Mouse (Mus musculus): ENCODE results near the gene Nmnat3. TPM values are rescaled to one million over a fixed set of nuclear protein-coding genes. Genes with fewer than 3 reads are reported as not detected.
A peak's percentile ranks its signal among the peaks of the same experiment; 100 is the strongest.

Gene Nmnat3
- polyA plus RNA-seq, 1 experiment from 2014 or later, result 8.9 TPM

DNA sequence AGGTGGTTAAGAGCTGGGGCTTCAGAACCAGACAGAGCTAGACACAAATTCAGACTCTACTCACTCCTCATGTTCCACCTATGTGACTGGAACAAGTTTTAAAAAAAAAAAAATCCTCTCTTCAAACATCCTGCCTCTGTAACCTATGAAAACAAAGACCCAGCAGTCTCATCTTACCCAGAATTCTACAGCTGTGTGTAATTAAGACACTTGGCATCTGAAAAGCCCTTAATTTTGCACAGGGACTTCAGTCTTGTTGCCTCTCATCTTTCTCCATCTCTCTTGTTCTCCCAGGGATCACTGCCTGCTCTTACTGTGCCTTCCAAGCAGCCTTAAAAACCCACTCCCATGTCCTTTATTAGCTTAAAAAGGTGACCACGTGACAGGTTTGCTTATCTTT lies 133.4 kb downstream of the Nmnat3 start:
- Histone ChIP-seq H3K27me3 (ENCODE audit: insufficient read depth, poor library complexity, severe bottlenecking) (peaks cover 29% of the 10 kb centered on the region), H3K4me3 (no peak overlapping the region), H3K27ac (no peak overlapping the region), H3K9me3 (no peaks in the 10 kb centered on the region), H3K36me3 (no peaks in the 10 kb centered on the region), H3K4me1 (peaks cover 18% of the 10 kb centered on the region)
- no peak for DNase-seq (ENCODE audit: low spot score)
- 72% methylated on average over 1 of the region's 1 CpGs for WGBS

DNA sequence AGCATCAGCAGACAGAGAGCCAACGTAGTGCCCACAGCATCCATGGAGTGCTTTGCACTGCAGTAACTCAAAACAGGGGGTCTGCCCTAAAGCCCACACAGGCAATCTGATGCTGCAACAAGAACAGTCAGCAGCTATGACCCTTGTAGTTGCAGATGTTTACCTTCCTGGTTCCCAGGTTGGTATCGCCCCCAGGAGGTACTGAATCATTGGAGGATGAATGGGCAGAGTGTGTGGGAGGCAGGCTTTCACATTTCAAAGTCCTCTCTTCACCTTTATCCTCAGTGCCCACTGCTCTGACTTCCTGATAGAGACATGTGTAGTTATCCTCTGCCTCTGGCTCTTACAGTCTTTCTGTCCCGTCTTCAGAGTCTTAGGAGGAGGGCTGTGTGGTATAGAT lies 134.7 kb downstream of the Nmnat3 start:
- 45% methylated on average over 3 of the region's 3 CpGs for WGBS
- no peak for DNase-seq (ENCODE audit: low spot score)
- peaks cover 28% of the 10 kb centered on the region for H3K4me1 ChIP-seq
- H3K9me3 ChIP-seq, result no peaks in the 10 kb centered on the region
- no peak overlapping the region for H3K4me3 ChIP-seq
- H3K27ac ChIP-seq, result no peak overlapping the region
- H3K27me3 ChIP-seq (ENCODE audit: insufficient read depth, poor library complexity, severe bottlenecking), result peaks cover 41% of the 10 kb centered on the region
- no peaks in the 10 kb centered on the region for H3K36me3 ChIP-seq

DNA sequence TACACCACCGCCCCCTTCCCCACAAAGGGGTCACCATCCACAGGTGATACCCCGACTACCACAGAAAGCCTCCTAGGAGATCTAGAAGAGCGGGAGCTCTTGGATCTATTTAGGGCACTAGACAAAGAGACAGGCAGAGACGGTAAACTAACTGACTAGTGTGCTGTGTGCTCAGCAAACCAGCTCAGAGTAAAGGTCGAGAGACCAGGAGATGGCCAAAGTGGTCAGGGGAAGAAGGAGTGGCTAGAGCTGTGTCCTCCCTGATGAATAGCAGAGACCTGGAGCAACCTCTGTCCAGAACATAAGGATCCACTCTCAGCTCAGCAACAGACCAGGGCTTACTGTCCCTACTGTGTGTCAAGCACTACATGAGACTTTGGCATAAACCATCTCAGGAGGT lies 135.4 kb downstream of the Nmnat3 start, which contains the start of gene Rbp1:
Gene Rbp1, plus strand, starts transcription at position 306 of the 400 bp plus-strand sequence.
- Histone ChIP-seq H3K4me1 (peaks cover 34% of the 10 kb centered on the region), H3K9me3 (no peaks in the 10 kb centered on the region), H3K4me3 (no peak within 1 kb of the TSS), H3K36me3 (no peaks in the 10 kb centered on the region), H3K27me3 (ENCODE audit: insufficient read depth, poor library complexity, severe bottlenecking) (peaks cover 41% of the 10 kb centered on the region), H3K27ac (no peak within 1 kb of the TSS)
- 81% methylated on average over 5 of the region's 5 CpGs for WGBS
- no peak for DNase-seq (ENCODE audit: low spot score)

DNA sequence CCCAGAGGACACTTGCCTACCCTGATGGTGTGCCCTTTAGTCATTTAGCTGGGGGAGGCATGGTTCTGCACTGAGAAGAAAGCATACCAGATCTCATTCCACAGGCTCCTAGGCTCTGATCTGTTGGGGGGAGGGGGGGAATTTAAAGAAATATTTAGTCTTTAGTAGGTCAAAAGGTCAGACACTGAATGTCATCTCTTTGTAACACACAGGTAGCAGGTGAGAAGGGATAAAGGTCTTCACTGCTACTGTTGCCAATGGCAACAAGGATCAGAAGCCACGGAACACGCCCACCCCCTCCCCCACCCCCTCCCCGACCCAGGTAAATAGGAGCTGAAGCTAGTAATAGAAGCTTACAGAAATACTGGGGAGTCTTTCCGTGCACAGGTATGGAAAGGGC lies 136.5 kb downstream of the Nmnat3 start:
- no peak overlapping the region for H3K4me3 ChIP-seq
- WGBS, result 18% methylated on average over 4 of the region's 4 CpGs
- no peaks in the 10 kb centered on the region for H3K36me3 ChIP-seq
- H3K27me3 ChIP-seq (ENCODE audit: insufficient read depth, poor library complexity, severe bottlenecking), result peaks cover 41% of the 10 kb centered on the region
- no peak overlapping the region for H3K27ac ChIP-seq
- DNase-seq (ENCODE audit: low spot score), result no peak
- H3K9me3 ChIP-seq, result no peaks in the 10 kb centered on the region
- peaks cover 44% of the 10 kb centered on the region for H3K4me1 ChIP-seq

DNA sequence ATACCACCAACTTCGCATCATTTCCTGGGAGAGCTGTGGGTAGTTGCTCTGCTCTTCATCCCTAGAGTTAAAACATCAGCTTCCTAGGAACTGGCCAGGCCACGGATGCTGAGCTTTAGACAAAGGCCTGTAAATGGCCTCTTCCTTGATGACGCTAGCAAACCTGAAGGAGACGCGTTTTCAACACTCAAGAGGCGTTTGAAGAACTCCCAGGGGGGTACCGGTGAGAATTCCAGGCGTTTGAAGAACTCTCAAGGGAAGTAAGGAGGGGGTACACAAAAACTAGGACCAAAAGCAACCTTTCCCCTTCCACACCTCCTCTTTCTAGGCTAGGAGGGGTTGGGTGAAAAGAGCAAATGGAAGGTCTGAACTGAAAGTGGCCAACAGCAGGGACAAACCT lies 137.1 kb downstream of the Nmnat3 start:
- Histone ChIP-seq H3K4me1 (peaks cover 50% of the 10 kb centered on the region), H3K27me3 (ENCODE audit: insufficient read depth, poor library complexity, severe bottlenecking) (peaks cover 41% of the 10 kb centered on the region), H3K9me3 (no peaks in the 10 kb centered on the region), H3K36me3 (no peaks in the 10 kb centered on the region), H3K27ac (peak overlapping the region; percentile 83), H3K4me3 (peak overlapping the region; percentile 75)
- under 1% methylated on average over 8 of the region's 8 CpGs for WGBS
- DNase-seq (ENCODE audit: low spot score), result no peak

DNA sequence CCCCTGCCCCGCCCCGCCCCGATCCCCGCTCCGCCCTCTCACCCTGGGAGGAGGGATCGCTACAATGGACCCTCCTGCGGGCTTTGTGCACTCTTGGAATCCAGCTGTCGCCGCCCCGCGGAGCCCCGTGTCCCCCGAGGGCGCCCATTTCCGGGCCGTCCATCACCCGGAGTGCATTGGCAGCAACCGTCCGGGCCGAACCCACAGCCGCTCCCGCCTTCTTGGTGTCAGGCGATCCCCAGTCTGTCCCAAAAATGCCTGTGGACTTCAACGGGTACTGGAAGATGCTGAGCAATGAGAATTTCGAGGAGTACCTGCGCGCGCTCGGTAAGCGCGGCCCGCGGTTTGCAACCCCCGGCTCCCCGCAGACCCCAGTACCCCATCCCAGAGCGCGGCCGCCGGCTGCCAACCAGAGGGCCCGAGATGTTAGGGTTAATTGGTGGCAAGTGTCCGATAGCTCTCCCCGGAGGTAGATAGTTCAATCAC lies 137.5 kb downstream of the Nmnat3 start:
- Histone ChIP-seq H3K36me3 (no peaks in the 10 kb centered on the region), H3K27me3 (ENCODE audit: insufficient read depth, poor library complexity, severe bottlenecking) (peaks cover 36% of the 10 kb centered on the region), H3K4me1 (peaks cover 55% of the 10 kb centered on the region), H3K9me3 (no peaks in the 10 kb centered on the region), H3K27ac (peak overlapping the region; percentile 83), H3K4me3 (peak overlapping the region; percentile 75)
- peak; percentile 83 for DNase-seq (ENCODE audit: low spot score)
- under 1% methylated on average over 42 of the region's 42 CpGs for WGBS

DNA sequence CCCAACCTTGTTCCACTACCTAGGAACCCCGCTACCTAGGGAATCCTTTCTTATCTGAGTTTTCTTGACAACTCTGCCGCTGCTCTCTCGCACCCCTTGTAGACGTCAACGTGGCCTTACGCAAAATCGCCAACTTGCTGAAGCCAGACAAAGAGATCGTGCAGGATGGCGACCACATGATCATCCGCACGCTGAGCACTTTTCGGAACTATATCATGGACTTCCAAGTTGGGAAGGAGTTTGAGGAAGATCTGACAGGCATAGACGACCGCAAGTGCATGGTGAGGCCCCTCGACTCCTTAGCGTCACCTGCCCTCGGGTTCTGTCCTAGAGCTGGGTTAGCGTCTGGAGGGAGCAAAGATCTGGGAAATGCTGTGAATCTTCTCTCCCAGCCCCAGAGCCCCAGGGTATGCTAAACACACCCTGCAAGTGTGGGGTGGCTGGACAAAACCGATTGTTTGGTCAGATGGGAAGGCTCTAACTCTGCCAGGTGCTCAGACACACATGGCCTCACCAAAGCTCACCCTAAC lies 138.2 kb downstream of the Nmnat3 start:
- peaks cover 58% of the 10 kb centered on the region for H3K4me1 ChIP-seq
- WGBS, result 9% methylated on average over 19 of the region's 19 CpGs
- no peaks in the 10 kb centered on the region for H3K9me3 ChIP-seq
- peak overlapping the region; percentile 75 for H3K4me3 ChIP-seq
- no peaks in the 10 kb centered on the region for H3K36me3 ChIP-seq
- peaks cover 33% of the 10 kb centered on the region for H3K27me3 ChIP-seq (ENCODE audit: insufficient read depth, poor library complexity, severe bottlenecking)
- peak overlapping the region; percentile 83 for H3K27ac ChIP-seq
- DNase-seq (ENCODE audit: low spot score), result no peak

DNA sequence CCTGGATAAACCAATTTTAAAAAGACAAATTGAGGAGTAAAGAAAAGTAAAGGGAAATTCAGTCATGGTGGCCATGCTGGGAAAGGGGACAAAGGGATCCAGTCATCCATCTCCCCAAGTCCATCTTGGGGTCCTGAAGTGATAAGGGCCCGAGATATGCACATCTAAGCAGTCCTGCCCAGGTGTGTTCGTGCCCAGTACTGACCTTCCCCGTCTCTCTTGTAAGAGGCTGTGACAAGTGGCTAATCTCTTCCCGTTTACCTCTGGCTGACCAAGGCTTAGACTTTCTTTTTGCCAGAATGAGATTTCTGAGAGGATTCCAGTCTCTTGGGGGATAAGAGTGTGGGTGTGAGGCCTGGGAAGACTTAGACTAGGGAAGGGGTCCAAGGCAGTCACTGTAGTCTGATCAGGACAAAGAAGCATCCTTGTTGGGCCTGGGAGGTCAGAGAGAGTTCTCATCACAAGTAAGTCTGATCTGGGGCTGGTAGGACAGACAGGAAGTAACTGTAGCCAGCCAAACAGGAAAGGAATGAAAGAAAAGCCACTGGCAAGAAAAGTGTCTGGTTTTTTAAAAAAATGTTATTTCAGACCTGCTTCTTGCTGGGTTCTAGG lies 140.8 kb downstream of the Nmnat3 start:
- Histone ChIP-seq H3K36me3 (0 out of 2 replicates have a peak, but pooled peaks cover 2% of the 10 kb centered on the region), H3K27me3 (ENCODE audit: insufficient read depth, poor library complexity, severe bottlenecking) (peaks cover 22% of the 10 kb centered on the region), H3K4me1 (peaks cover 61% of the 10 kb centered on the region), H3K27ac (peak overlapping the region; percentile 78; the same call in 1 of the 2 replicates), H3K9me3 (no peaks in the 10 kb centered on the region), H3K4me3 (no peak overlapping the region)
- 58% methylated on average over 4 of the region's 4 CpGs for WGBS
- DNase-seq (ENCODE audit: low spot score), result no peak

DNA sequence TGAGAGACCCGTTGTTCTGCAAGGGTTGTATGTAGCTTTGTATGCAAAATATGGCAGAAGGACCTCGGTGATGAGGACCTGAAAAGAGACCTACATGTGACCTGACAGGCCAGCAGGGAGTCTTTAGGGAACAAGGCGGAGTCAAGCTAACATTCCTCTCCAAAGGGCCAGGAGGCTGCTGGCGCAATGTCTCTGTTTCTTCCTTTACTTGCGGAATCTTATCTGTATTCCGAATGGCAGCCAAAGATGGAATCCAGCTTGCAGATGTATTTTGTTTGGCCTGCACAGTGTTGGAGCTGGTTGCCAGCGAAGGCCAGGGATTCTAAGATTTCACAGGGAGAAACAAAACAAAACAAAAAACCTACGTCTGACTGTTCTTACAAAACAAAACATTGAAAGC lies 141.5 kb downstream of the Nmnat3 start:
- WGBS, result 41% methylated on average over 8 of the region's 8 CpGs

DNA sequence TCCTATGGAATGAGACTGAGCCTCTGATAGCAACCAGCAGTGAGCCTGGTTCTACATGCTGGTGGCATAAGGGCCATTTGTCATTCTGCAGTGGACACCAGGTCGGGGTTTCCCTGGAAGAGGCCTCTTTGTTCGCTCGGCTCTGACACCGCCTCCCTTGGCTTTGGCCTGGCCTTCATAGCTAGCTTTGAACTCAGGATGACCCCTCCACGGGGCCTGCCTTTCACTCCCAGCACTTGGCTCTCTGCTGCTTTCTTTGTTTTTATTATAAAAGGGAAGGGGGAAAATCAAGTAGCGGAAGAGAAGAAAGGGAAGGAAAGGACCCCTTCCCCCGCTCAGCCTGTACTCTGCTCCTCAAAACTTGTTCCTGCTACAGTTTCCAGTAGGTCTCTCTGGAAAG lies 142.6 kb downstream of the Nmnat3 start:
- Histone ChIP-seq H3K4me1 (peaks cover 49% of the 10 kb centered on the region), H3K27me3 (ENCODE audit: insufficient read depth, poor library complexity, severe bottlenecking) (peaks cover 14% of the 10 kb centered on the region; the same call in 1 of the 2 replicates), H3K27ac (peak overlapping the region; percentile 73), H3K36me3 (0 out of 2 replicates have a peak, but pooled peaks cover 2% of the 10 kb centered on the region), H3K4me3 (0 out of 2 replicates have a peak overlapping the region, but pooled peaks have one; percentile 0), H3K9me3 (no peaks in the 10 kb centered on the region)
- 31% methylated on average over 7 of the region's 7 CpGs for WGBS
- peak; percentile 79 for DNase-seq (ENCODE audit: low spot score)

More for the DNA sequence above, 141.5 kb downstream of the Nmnat3 start:
- H3K4me3 ChIP-seq, result no peak overlapping the region
- H3K9me3 ChIP-seq, result no peaks in the 10 kb centered on the region
- H3K27ac ChIP-seq, result peak overlapping the region; percentile 78
- H3K4me1 ChIP-seq, result peaks cover 57% of the 10 kb centered on the region
- DNase-seq (ENCODE audit: low spot score), result no peak
- peaks cover 15% of the 10 kb centered on the region; the same call in 1 of the 2 replicates for H3K27me3 ChIP-seq (ENCODE audit: insufficient read depth, poor library complexity, severe bottlenecking)
- 0 out of 2 replicates have a peak, but pooled peaks cover 2% of the 10 kb centered on the region for H3K36me3 ChIP-seq

DNA sequence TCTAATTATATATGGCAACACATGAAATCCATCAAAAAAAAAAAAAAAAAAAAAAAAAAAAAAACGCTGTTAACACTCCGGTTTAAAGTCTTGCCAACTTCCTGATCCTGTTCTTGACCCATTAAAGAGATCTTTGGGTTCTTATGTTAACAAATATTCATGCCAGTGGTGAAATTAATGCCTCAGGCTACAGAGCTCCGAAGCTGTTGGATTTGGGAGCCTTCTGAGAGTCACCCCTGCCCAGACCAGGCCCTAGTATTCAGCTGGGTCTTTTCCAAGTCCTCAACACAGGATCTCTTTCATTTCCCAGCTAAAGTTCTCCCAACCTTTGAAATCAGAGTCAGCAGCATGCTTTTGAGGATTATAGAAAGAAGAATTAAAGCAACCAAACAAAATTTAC lies 143.3 kb downstream of the Nmnat3 start:
- Histone ChIP-seq H3K4me3 (no peak overlapping the region), H3K36me3 (0 out of 2 replicates have a peak, but pooled peaks cover 2% of the 10 kb centered on the region), H3K27ac (no peak overlapping the region), H3K4me1 (peaks cover 44% of the 10 kb centered on the region), H3K27me3 (ENCODE audit: insufficient read depth, poor library complexity, severe bottlenecking) (peaks cover 16% of the 10 kb centered on the region; the same call in 1 of the 2 replicates), H3K9me3 (no peaks in the 10 kb centered on the region)
- DNase-seq (ENCODE audit: low spot score), result no peak
- WGBS, result 69% methylated on average over 3 of the region's 3 CpGs

DNA sequence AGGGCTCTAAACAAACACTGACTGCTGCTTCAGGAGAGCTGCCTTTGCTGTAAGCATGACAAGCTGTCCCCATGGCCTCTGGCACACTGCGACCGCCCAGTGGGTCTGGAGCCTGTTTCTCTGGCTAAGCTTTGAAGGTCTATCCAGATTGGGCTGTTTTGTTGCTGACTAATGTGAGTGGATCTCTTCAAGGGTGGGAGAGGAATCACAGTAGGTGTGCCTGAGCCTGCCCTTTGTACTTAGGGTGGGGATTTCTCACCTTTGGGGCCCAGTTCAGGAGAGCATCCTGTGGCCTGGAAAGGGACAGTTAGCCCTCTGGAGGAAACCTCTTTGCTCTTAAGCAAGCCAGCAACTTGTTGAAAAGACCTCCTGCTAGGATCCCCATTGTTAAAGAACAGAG lies 145.8 kb downstream of the Nmnat3 start:
- H3K4me1 ChIP-seq, result peaks cover 24% of the 10 kb centered on the region
- 0 out of 2 replicates have a peak, but pooled peaks cover 5% of the 10 kb centered on the region for H3K36me3 ChIP-seq
- WGBS, result 58% methylated on average over 2 of the region's 2 CpGs
- DNase-seq (ENCODE audit: low spot score), result no peak
- H3K9me3 ChIP-seq, result no peaks in the 10 kb centered on the region
- H3K4me3 ChIP-seq, result no peak overlapping the region
- H3K27ac ChIP-seq, result peak overlapping the region; percentile 29; the same call in 1 of the 2 replicates
- peaks cover 3% of the 10 kb centered on the region; the same call in 1 of the 2 replicates for H3K27me3 ChIP-seq (ENCODE audit: insufficient read depth, poor library complexity, severe bottlenecking)

DNA sequence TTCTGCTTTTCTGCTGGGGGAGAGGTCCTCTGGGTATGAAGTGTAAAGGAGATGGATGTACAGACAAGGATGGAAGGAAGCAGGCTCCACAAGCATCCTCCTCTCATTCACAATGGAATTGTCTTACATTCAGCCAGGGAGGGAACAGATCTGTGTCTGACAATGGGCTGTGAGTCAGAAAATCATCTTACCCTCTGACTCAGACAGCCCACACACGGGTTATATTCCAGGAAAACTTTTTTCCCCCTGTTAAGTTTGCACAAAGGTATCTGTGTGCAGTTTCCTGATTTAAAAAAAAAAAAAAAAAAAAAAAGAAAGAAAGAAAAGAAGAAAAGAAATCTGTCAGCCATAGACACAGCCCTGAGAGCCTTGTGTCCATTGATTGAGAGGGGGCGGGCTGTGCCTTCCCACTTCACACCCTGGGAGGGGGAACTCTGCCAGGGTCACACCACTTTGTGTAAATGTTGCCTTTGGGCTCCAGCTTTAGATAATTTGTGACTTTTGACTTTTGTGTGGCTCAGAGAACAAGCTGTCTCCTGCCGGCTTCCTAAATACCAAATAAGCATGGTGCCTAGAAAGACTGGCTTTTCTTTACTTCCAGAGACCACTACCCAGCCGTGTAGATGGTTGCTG lies 146.8 kb downstream of the Nmnat3 start:
- Histone ChIP-seq H3K27ac (no peak overlapping the region), H3K4me1 (peaks cover 20% of the 10 kb centered on the region), H3K36me3 (0 out of 2 replicates have a peak, but pooled peaks cover 5% of the 10 kb centered on the region), H3K4me3 (no peak overlapping the region), H3K9me3 (no peaks in the 10 kb centered on the region), H3K27me3 (ENCODE audit: insufficient read depth, poor library complexity, severe bottlenecking) (peaks cover 3% of the 10 kb centered on the region; the same call in 1 of the 2 replicates)
- WGBS, result 35% methylated on average over 4 of the region's 4 CpGs
- DNase-seq (ENCODE audit: low spot score), result no peak

Data from heart, embryonic 10.5 days (tissue).